Mouse (Mus musculus) testis, adult 2 months (tissue): ENCODE measurements around the gene Thada.

Source experiments
- CTCF ChIP-seq: fragments of 200-500 bp; IDR thresholded peaks from 2 replicates; pipeline ENCODE4 v1.5.1; 2012; ENCODE audit warnings: low read depth, mild to moderate bottlenecking, inconsistent platforms, low read length, moderate library complexity; ENCODE audit not compliant: control insufficient read depth, insufficient read depth, insufficient replicate concordance
- POLR2A ChIP-seq: fragments of 200-500 bp; IDR thresholded peaks from 2 replicates; pipeline ENCODE4 v1.6.1; 2012; ENCODE audit warnings: low read depth, mild to moderate bottlenecking, inconsistent platforms, low read length, moderate library complexity; ENCODE audit not compliant: control insufficient read depth

GRCm38 (mm10) chr17:84351276-84351675 lies 114.7 kb downstream of the Thada start:
- no peak for TF ChIP-seq POLR2A
- TF ChIP-seq CTCF, result no peak
